Mouse (Mus musculus) heart, embryonic 10.5 days (tissue): ENCODE measurements around the gene Atf2. TPM values are rescaled to one million over a fixed set of nuclear protein-coding genes. Genes with fewer than 3 reads are reported as not detected.
"Not testable (repeated sequence)": the region's sequence is repeated elsewhere in the genome, so short reads cannot be mapped to it uniquely, and the experiment has no call there.

ENCODE experiments used
- DNase-seq: peaks from one replicate; pipeline ENCODE4 v3.0.0-alpha.2; 2017; ENCODE audit warnings: low spot score
- H3K27ac ChIP-seq: fragments of 300-500 bp; sonication (generic); 2 replicates; pipeline ENCODE4 v1.5.1; 2016; ENCODE audit warnings: mild to moderate bottlenecking
- H3K27me3 ChIP-seq: fragments of 300-500 bp; sonication (generic); 2 replicates; pipeline ENCODE4 v1.6.1; 2016; ENCODE audit warnings: mild to moderate bottlenecking; ENCODE audit not compliant: poor library complexity, insufficient read depth, severe bottlenecking
- H3K36me3 ChIP-seq: fragments of 300-500 bp; sonication (generic); 2 replicates; pipeline ENCODE4 v1.6.1; 2016; ENCODE audit warnings: mild to moderate bottlenecking, moderate library complexity
- H3K4me1 ChIP-seq: fragments of 300-500 bp; sonication (generic); 2 replicates; pipeline ENCODE4 v1.6.1; 2016; ENCODE audit warnings: mild to moderate bottlenecking
- H3K4me3 ChIP-seq: fragments of 300-500 bp; sonication (generic); 2 replicates; pipeline ENCODE4 v1.5.1; 2016; ENCODE audit warnings: mild to moderate bottlenecking, moderate library complexity
- H3K9me3 ChIP-seq: fragments of 300-500 bp; sonication (generic); 2 replicates; pipeline ENCODE4 v1.6.1; 2016; ENCODE audit warnings: mild to moderate bottlenecking, moderate library complexity
- WGBS: fragments of 180-500 bp; shearing (Covaris S2); methylation state at CpG from one replicate; pipeline ENCODE4 v1.1.7; 2016; 5-methylcytosine and 5-hydroxymethylcytosine counted together
- polyA plus RNA-seq: library from polyadenylated mRNA; unstranded; fragments of >200 nt; fragmentation: Nextera tagmentation; extraction: Ambion mirVana; gene quantifications from 2 replicates; pipeline ENCODE4 v1.2.1, GENCODE M21; 2016

The Atf2 gene
- polyA plus RNA-seq, 1 experiment from 2014 or later = 58.2 TPM

DNA sequence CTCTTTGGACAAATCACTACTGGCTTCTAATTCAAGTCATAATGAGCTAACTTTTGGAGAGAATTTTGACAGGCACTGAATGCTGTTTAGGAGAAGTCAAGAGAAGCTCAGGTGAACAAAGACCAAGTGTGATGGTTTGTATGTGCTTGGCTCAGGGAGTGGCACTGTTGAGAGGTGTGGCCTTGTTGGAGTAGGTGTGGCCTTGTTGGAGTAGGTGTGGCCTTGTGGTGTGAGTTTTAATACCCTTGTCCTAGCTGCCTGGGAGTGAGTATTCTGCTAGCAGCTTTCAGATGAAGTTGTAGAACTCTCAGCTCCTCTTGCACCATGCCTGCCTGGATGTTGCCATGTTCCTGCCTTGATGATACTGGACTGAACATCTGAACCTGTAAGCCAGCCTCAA is 12.2 kb upstream of the Atf2 start:
- not testable (repeated sequence) for H3K27ac ChIP-seq, DNase-seq, H3K27me3 ChIP-seq, H3K9me3 ChIP-seq, H3K4me3 ChIP-seq, H3K4me1 ChIP-seq
- peaks cover 55% of the 10 kb centered on the region for H3K36me3 ChIP-seq

DNA sequence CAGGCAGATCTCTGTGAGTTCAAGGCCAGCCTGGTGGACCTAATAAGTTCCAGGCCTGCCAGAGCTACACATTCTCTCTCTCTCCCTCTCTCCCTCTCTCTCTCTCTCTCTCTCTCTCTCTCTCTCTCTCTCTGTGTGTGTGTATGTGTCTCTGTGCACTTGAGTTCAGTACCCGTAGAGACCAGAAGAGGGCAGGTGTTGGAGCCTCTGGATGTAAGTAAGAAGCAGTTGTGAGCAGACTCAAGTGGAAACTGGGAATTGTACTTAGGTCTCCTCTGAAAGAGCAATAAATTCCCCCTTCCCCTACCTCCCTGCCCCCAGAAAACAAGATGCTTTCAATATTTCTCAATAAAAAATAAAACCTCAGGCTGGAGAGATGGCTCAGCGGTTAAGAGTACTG is 11.1 kb upstream of the Atf2 start:
- 91% methylated on average over 2 of the region's 2 CpGs for WGBS
- no peak for DNase-seq
- no peak overlapping the region for H3K4me3 ChIP-seq

DNA sequence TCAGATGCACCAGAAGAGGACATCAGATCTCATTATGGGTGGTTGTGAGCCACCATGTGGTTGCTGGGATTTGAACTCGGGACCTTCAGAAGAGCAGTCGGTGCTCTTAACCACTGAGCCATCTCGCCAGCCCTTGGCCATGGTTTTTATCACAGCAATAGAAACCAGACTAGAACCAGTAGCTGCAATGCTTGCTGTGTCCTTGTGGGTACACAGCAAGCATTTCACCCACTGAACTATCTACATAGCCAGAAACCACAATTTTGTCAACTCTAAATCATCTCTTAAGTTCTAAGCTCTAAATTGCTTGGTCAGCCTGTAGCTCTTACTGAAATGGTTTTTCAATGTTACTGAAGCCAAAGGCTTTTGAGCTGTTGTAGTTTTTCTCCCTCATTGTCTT is 9.9 kb upstream of the Atf2 start:
- not testable (repeated sequence) for DNase-seq, H3K4me3 ChIP-seq, H3K27me3 ChIP-seq, H3K27ac ChIP-seq, H3K4me1 ChIP-seq, H3K9me3 ChIP-seq
- H3K36me3 ChIP-seq = peaks cover 31% of the 10 kb centered on the region
- WGBS = 94% methylated on average over 3 of the region's 3 CpGs

More for the DNA sequence above, 11.1 kb upstream of the Atf2 start:
- no peaks in the 10 kb centered on the region for H3K4me1 ChIP-seq
- no peaks in the 10 kb centered on the region for H3K27me3 ChIP-seq
- H3K36me3 ChIP-seq = peaks cover 43% of the 10 kb centered on the region
- H3K9me3 ChIP-seq = no peaks in the 10 kb centered on the region
- no peak overlapping the region for H3K27ac ChIP-seq

DNA sequence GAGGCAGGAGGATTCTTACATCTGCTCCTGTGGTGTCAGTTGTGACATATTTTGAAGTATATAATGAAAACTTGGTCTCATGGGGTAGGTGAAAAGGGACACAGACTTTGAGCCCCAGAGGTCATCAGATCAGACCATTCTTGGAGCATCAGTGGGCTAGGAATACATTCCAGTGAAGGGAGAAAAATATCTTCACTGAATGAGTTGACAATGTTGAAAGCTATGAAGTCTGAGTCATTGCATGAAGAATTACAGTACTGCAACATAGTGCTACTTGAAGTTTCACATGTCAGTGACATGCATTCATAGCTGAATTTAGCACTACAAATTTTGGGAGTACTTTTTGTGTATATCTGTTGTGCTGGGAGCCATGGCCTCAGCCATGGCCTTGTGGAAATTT is 8.7 kb upstream of the Atf2 start:
- Histone ChIP-seq H3K4me3 (no peak overlapping the region), H3K4me1 (no peaks in the 10 kb centered on the region), H3K9me3 (no peaks in the 10 kb centered on the region), H3K27ac (no peak overlapping the region), H3K36me3 (peaks cover 23% of the 10 kb centered on the region), H3K27me3 (no peaks in the 10 kb centered on the region)
- DNase-seq = no peak

DNA sequence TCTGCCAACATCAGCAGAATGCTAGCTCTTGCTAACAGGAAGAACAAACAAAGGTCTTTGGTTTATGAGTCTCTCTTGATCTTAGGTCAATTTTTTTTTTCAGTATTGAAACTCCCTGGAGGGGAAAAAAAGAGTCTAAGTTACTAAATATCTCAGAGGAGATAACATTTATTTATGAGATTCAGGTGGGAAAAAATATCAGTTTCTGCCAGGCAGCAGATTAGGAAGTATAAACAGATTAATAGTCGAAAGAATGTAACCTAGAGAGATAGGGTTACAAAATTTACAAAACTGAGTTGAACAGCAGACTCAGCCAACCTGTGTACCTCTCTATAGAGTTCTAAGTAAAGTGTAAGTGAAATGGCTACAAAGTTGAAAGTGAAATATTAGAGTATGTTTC is 7.9 kb upstream of the Atf2 start:
- Histone ChIP-seq H3K4me3 (no peak overlapping the region), H3K4me1 (no peaks in the 10 kb centered on the region), H3K36me3 (peaks cover 16% of the 10 kb centered on the region), H3K27me3 (no peaks in the 10 kb centered on the region), H3K27ac (no peak overlapping the region), H3K9me3 (no peaks in the 10 kb centered on the region)
- no peak for DNase-seq
- 63% methylated on average over 1 of the region's 1 CpGs for WGBS

DNA sequence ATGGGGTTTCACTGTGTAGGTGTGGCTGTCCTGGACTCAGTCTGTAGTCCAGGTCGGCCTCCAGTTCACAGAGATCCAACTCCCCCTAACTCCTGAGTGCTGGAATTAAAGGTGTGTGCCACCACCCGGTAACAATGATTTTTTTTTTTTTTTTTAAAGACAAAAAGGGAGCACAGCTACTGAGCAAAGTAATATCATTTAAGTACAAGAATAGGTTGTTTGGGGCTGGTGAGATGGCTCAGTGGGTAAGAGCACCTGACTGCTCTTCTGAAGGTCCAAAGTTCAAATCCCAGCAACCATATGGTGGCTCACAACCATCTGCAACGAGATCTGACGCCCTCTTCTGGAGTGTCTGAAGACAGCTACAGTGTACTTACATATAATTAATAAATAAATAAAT is 4.5 kb upstream of the Atf2 start:
- 67% methylated on average over 4 of the region's 4 CpGs for WGBS
- not testable (repeated sequence) for DNase-seq, H3K36me3 ChIP-seq, H3K27me3 ChIP-seq, H3K27ac ChIP-seq, H3K4me3 ChIP-seq, H3K9me3 ChIP-seq, H3K4me1 ChIP-seq

DNA sequence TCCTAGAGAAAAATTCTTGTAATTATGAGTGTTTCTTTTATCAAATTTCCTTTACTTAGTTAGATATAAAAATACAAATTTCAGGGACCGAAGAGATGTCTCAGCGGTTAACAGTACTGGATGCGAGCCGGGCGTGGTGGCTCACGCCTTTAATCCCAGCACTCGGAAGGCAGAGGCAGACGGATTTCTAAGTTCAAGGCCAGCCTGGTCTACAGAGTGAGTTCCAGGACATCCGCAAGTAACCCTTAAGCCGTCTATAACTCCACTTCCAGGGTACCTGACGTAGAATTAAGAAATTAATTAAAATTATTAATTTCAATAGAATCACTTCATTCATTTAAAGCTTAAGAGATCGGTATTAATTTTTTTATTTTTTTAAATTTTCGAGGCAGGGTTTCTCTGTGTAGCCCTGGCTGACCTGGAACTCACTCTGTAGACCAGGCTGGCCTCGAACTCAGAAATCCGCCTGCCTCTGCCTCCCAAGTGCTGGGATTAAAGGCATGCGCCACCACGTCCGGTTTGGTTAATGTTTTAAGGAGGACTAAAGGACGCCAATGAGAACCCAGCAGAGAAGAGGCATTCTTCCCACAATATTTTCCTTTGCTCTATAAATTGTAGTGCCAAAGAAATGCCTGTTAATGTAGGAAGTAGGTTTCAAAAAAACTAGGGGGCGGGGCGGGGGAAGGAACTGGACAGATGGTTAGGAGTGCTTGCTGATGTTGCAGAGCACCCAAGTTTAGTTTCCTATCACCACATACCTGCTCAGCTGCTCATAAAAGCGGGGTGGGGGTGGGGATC is 1.2 kb upstream of the Atf2 start:
- DNase-seq = no peak
- Histone ChIP-seq H3K27me3 (no peaks in the 10 kb centered on the region), H3K4me1 (peaks cover 4% of the 10 kb centered on the region; the same call in 1 of the 2 replicates), H3K36me3 (peaks cover under 1% of the 10 kb centered on the region; the same call in 1 of the 2 replicates), H3K27ac (peak overlapping the region; percentile 96), H3K9me3 (no peaks in the 10 kb centered on the region), H3K4me3 (peak overlapping the region; percentile 94)
- 60% methylated on average over 22 of the region's 22 CpGs for WGBS

DNA sequence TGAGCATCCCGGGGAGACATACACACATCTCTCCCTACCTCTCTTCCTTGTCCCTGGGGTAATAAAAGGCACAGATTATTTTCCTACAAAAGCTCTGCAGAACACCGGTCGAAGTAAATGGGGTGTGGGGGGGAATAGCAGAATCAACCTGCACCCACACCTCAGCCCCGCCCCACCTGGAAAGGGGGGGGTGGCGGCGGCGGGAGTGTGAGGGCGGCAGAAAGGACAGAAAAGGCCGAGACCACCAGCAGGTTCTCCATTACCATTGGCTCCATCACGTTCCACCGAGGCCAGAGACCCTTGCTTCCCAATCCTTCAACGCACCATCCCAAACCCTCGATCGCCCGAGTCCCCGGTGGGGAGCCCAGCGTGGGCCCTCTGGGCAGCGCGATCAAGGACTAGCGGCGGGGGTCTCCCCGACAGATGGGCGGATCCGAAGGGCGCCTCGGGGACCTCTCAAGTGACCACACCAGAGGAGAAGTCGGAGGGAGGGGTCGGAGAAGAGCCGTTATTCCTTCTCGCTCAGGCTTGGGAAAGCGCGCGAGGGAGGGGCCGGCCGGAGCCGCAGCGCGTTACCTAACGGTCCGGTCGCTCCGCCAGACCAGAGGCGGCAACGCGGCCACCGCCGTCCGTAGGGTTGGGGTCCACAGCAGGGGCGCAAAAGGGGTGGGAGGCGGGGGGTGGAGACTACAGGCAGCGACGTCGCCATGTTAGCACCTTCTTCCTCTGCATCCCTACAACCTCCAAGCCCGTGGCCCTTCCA is 557 bp downstream of the Atf2 start:
- Histone ChIP-seq H3K27ac (peak overlapping the region; percentile 96), H3K4me3 (peak overlapping the region; percentile 94), H3K36me3 (peaks cover 3% of the 10 kb centered on the region; the same call in 1 of the 2 replicates), H3K27me3 (no peaks in the 10 kb centered on the region), H3K9me3 (no peaks in the 10 kb centered on the region), H3K4me1 (peaks cover 4% of the 10 kb centered on the region; the same call in 1 of the 2 replicates)
- no peak for DNase-seq
- under 1% methylated on average over 53 of the region's 54 CpGs for WGBS

DNA sequence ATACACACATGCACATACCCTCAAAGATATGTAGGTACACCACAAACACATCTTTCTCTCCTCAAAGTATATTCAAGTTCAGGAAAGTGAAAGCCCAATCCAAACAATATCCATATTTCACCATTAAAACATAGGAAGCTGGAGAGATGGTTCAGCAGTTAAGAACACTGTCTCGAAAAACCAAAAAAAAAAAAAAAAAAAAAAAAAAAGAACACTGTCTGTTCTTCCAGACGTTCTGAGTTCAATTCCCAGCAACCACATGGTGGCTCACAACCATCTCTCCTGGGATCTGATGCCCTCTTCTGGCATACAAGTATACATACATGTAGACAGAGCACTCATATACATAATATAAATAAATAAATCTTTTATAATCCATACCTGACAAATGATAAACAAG is 6.4 kb downstream of the Atf2 start:
- Histone ChIP-seq H3K27ac (no peak overlapping the region), H3K36me3 (peaks cover 6% of the 10 kb centered on the region), H3K4me3 (no peak overlapping the region), H3K4me1 (0 out of 2 replicates have a peak, but pooled peaks cover under 1% of the 10 kb centered on the region), H3K27me3 (no peaks in the 10 kb centered on the region), H3K9me3 (no peaks in the 10 kb centered on the region)
- 84% methylated on average over 2 of the region's 2 CpGs for WGBS
- no peak for DNase-seq

DNA sequence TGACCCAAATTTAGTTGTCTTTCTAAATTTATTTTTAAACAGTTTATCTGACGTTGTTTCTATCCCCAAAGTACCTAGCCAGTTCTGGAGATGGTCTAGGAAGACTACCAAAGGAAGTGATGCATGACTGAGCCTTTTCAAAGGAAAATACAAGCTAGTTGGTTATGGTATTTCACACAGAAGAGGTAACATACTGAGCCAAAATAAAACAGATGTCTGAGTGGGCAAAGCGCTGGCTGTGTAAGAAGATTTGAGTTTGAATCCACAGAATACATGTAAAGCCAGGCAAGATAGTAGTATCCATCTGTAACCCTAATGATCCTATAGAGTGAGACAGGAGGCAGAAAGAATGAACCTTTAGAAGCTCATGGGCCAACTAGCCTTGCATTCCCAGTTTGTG is 14.5 kb downstream of the Atf2 start:
- H3K9me3 ChIP-seq = no peaks in the 10 kb centered on the region
- no peak overlapping the region for H3K4me3 ChIP-seq
- H3K36me3 ChIP-seq = peaks cover 26% of the 10 kb centered on the region
- H3K27ac ChIP-seq = no peak overlapping the region
- no peaks in the 10 kb centered on the region for H3K4me1 ChIP-seq
- WGBS = 91% methylated on average over 2 of the region's 2 CpGs
- no peaks in the 10 kb centered on the region for H3K27me3 ChIP-seq
- no peak for DNase-seq

DNA sequence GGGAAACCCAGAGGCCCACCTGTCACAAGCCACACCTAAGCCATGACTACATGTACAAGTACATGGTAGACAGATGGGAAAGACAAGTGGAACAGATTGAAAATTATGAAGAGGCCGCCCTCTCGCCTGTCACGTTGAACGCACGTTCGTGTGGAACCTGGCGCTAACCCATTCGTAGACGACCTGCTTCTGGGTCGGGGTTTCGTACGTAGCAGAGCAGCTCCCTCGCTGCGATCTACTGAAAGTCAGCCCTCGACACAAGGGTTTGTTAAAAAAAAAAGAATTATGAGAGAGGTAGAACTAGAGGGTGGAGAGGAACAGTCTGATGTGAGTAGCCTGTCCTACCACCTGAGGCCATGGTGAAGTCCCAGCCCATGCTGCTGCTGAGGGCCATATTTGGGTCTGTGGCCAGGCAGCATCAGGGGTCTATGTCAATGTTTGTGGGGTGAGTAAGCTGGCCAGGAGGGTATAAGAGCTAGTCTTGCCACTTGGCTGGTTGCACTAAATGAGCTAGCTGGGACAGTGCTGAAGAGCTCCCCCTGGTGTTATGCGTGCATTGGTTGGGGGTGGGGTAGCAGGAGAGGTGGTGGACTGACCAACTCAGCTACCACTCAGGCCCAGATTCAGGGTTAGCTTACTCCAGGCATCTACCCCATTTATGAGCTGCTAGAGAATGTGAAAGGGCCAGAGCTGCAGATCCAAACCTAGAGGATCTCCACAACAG is 24.5 kb downstream of the Atf2 start:
- Histone ChIP-seq H3K9me3 (no peaks in the 10 kb centered on the region), H3K4me1 (no peaks in the 10 kb centered on the region), H3K27me3 (no peaks in the 10 kb centered on the region), H3K4me3 (no peak overlapping the region), H3K27ac (no peak overlapping the region), H3K36me3 (peaks cover 34% of the 10 kb centered on the region)
- peak; percentile 73 for DNase-seq
- 78% methylated on average over 16 of the region's 16 CpGs for WGBS

DNA sequence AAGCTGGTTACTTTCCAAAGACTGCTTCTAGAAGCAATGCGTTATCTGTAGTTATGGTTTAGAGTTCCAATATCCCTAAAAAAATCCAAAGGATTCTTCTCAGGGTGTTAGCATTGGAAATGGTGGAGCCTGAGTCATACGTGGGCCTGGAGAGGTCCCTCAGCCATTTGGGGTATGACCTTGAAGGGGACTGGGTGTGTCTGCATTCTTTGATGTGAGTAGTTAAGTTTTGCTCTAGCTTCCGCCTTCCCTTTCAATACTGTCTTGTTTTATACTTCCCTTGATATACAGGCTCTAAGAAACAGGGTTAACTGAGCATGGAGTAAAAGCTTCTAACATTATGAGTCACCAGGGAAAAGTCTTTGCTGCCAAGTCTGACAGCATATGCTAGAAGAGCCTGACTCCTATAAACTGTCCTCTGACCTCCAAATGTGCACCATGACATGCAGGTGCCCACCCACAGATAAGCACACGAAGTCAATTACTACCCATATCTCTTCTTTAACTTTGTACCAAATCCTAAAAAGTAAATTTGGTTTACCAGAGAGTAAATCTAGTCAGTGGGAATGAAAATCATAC is 32.3 kb downstream of the Atf2 start:
- WGBS = 86% methylated on average over 4 of the region's 4 CpGs
- no peak for DNase-seq
- Histone ChIP-seq H3K4me3 (no peak overlapping the region), H3K4me1 (no peaks in the 10 kb centered on the region), H3K9me3 (no peaks in the 10 kb centered on the region), H3K36me3 (0 out of 2 replicates have a peak, but pooled peaks cover 7% of the 10 kb centered on the region), H3K27ac (no peak overlapping the region), H3K27me3 (no peaks in the 10 kb centered on the region)

DNA sequence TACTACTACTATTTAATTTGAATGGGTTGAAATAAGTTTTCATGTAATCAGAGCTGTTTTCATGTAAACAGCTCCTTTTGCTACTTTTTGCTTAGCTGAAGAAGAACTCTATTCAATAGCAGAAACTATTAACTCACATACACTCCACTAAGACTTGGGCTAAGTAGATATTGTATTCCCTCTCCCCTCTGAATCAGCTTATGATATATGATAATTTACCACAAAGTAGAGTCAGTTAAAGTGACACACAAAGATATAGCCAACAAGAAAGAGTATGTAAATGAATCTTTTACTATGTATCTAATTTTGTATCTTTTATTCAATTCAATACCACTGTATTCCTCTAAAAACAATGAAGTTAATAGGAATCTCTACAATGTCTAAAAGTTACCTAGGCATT is 35.1 kb downstream of the Atf2 start:
- Histone ChIP-seq H3K36me3 (no peaks in the 10 kb centered on the region), H3K27me3 (no peaks in the 10 kb centered on the region), H3K27ac (no peak overlapping the region), H3K4me3 (no peak overlapping the region), H3K4me1 (no peaks in the 10 kb centered on the region), H3K9me3 (no peaks in the 10 kb centered on the region)
- DNase-seq = no peak
